Mouse (Mus musculus) heart, embryonic 16.5 days (tissue): ENCODE data around the gene Cyp2s1. TPM values are rescaled to one million over a fixed set of nuclear protein-coding genes. Genes with fewer than 3 reads are reported as not detected.

Source experiments
- ATAC-seq: fragments of 200-750 bp; cut with Nextera tagmentation; replicated peaks from 2 replicates; pipeline ENCODE4 v1.8.0; 2017; ENCODE audit warnings: moderate number of reproducible peaks; ENCODE audit not compliant: insufficient read depth, low FRiP score; ENCODE audit errors: extremely low read depth
- H3K27ac ChIP-seq: fragments of 300-500 bp; sonication (generic); 2 replicates; pipeline ENCODE4 v1.5.1; 2014; ENCODE audit warnings: mild to moderate bottlenecking, low read length, control low read depth, moderate library complexity
- H3K27me3 ChIP-seq: fragments of 300-500 bp; sonication (generic); 2 replicates; pipeline ENCODE4 v1.6.1; 2014; ENCODE audit warnings: low read length, mixed read lengths; ENCODE audit not compliant: control insufficient read depth, insufficient read depth
- H3K36me3 ChIP-seq: fragments of 300-500 bp; sonication (generic); 2 replicates; pipeline ENCODE4 v1.6.1; 2014; ENCODE audit not compliant: control insufficient read depth, insufficient read depth
- H3K4me1 ChIP-seq: fragments of 300-500 bp; sonication (generic); 2 replicates; pipeline ENCODE4 v1.6.1; 2014; ENCODE audit warnings: low read length, mixed read lengths; ENCODE audit not compliant: control insufficient read depth, insufficient read depth
- H3K4me2 ChIP-seq: fragments of 300-500 bp; sonication (generic); 2 replicates; pipeline ENCODE4 v1.6.1; 2014; ENCODE audit warnings: low read depth, mild to moderate bottlenecking, control low read depth, low read length
- H3K4me3 ChIP-seq: fragments of 300-500 bp; sonication (generic); 2 replicates; pipeline ENCODE4 v1.5.1; 2014; ENCODE audit warnings: mild to moderate bottlenecking, control low read depth, low read length
- H3K9ac ChIP-seq: fragments of 300-500 bp; sonication (generic); 2 replicates; pipeline ENCODE4 v1.6.1; 2014; ENCODE audit warnings: low read length, control low read depth
- H3K9me3 ChIP-seq: fragments of 300-500 bp; sonication (generic); replicated peaks from 2 replicates; pipeline ENCODE4 v1.6.1; 2016; ENCODE audit warnings: low read length; ENCODE audit not compliant: control insufficient read depth
- WGBS: fragments of 180-500 bp; shearing (Covaris S2); extraction: QIAGEN DNeasy Blood & Tissue Kit; methylation state at CpG from one replicate; pipeline ENCODE4 v1.1.7; 2014; 5-methylcytosine and 5-hydroxymethylcytosine counted together
- microRNA-seq: library from miRNA; unstranded; fragments of <30 nt; microRNA quantifications from one replicate; pipeline ENCODE4, GENCODE M21; 2017
- polyA plus RNA-seq: library from polyadenylated mRNA; unstranded; fragments of >200 nt; fragmentation: Nextera tagmentation; extraction: Ambion mirVana; gene quantifications from 2 replicates; pipeline ENCODE4 v1.2.1, GENCODE M21; 2015

Cyp2s1 gene
- polyA plus RNA-seq, 1 experiment from 2014 or later = 5.8 TPM

DNA sequence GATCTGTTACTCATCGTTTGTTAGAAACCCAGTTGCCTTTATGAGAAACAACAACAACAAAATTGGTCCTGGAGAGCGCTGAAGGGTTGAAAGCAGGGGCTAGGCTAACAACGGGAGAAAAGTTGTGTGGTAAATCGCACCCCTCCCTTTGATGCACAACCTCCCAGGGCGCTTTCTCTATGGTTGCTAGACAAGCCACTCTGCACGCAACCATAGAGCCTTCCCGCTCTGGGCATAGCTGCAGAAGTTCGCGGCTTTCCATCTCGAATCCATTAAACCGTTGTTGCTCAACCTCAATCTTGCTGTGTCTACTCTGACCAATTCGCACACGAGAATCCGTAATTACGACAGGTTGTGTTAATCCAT, 61.3 kb downstream of the Cyp2s1 start:
- WGBS = under 1% methylated on average over 15 of the region's 15 CpGs
- Histone ChIP-seq H3K36me3 (peaks cover 8% of the 10 kb centered on the region; the same call in 1 of the 2 replicates), H3K9me3 (no peaks in the 10 kb centered on the region), H3K4me2 (peak overlapping the region; percentile 97), H3K4me3 (peak overlapping the region; percentile 85), H3K4me1 (peaks cover 19% of the 10 kb centered on the region), H3K27me3 (no peaks in the 10 kb centered on the region), H3K27ac (peak overlapping the region; percentile 95), H3K9ac (peak overlapping the region; percentile 71)
- ATAC-seq = peak; percentile 46

DNA sequence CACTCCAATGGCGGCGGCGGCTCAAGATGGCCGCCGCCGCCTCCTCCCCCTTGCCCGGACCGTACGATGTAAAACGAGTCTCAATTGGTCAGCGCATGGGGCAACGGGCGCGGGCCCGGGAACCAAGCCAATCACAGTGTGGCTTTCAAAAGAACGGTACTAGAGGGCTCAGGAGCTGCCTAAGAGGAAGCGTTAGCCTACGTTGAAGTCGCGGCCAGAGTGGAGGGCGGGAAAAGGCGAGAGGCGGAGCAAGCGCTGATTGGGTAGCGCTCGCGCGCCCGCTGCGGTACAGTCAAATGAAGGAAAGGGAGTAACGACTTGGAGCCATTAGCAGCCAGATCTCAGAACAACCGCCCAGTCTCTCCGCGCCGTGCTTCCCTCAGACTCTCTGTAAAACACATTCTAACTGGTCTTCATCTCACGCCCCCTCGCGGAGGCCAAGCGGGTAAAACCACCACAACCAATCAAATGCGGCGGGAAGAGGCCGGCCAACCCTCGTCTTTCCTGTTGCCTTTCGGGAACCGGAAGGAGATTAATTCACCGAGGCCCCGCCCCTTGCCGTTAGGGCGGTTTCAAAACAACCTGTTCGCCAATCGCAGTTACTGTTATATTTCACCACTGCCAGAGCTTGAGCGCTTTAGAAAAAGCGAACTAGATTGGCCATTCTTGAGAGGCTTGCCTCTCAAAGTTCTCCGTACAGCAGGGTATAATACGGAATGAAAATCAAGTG, 61.8 kb downstream of the Cyp2s1 start, which contains the start of gene Hnrnpul1:
TSS of gene Hnrnpul1 (minus strand) at position 20 of the 730 bp plus-strand sequence.
- peaks cover 11% of the 10 kb centered on the region; the same call in 1 of the 2 replicates for H3K36me3 ChIP-seq
- peak within 1 kb of the TSS; percentile 98 for H3K27ac ChIP-seq
- ATAC-seq = peak; percentile 90
- peaks cover 19% of the 10 kb centered on the region for H3K4me1 ChIP-seq
- WGBS = under 1% methylated on average over 55 of the region's 55 CpGs
- peak within 1 kb of the TSS; percentile 85 for H3K4me3 ChIP-seq
- no peaks in the 10 kb centered on the region for H3K27me3 ChIP-seq
- H3K9ac ChIP-seq = peak within 1 kb of the TSS; percentile 100
- peak within 1 kb of the TSS; percentile 97 for H3K4me2 ChIP-seq
- H3K9me3 ChIP-seq = no peaks in the 10 kb centered on the region

DNA sequence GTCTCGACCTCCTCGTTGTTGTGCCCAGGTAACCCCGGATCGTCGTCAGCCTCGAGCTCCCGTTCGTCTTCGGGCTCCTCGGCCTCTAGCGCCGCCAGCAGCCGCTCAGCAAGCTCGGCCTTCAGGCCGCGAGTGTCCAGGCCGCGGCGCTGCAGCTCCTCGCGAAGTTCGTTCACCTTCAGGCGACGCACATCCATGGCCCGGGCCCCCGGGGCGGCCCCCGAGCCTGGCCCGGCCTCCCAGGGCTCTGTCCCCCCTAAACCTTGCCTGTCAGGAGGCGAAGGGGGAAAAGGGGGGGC, 62.3 kb downstream of the Cyp2s1 start:
- peaks cover 19% of the 10 kb centered on the region for H3K4me1 ChIP-seq
- peak overlapping the region; percentile 100 for H3K9ac ChIP-seq
- H3K27me3 ChIP-seq = no peaks in the 10 kb centered on the region
- H3K4me2 ChIP-seq = peak overlapping the region; percentile 96
- WGBS = 0% methylated on average over 30 of the region's 30 CpGs
- peaks cover 13% of the 10 kb centered on the region for H3K36me3 ChIP-seq
- peak overlapping the region; percentile 85 for H3K4me3 ChIP-seq
- ATAC-seq = no peak
- H3K27ac ChIP-seq = peak overlapping the region; percentile 98
- no peaks in the 10 kb centered on the region for H3K9me3 ChIP-seq

DNA sequence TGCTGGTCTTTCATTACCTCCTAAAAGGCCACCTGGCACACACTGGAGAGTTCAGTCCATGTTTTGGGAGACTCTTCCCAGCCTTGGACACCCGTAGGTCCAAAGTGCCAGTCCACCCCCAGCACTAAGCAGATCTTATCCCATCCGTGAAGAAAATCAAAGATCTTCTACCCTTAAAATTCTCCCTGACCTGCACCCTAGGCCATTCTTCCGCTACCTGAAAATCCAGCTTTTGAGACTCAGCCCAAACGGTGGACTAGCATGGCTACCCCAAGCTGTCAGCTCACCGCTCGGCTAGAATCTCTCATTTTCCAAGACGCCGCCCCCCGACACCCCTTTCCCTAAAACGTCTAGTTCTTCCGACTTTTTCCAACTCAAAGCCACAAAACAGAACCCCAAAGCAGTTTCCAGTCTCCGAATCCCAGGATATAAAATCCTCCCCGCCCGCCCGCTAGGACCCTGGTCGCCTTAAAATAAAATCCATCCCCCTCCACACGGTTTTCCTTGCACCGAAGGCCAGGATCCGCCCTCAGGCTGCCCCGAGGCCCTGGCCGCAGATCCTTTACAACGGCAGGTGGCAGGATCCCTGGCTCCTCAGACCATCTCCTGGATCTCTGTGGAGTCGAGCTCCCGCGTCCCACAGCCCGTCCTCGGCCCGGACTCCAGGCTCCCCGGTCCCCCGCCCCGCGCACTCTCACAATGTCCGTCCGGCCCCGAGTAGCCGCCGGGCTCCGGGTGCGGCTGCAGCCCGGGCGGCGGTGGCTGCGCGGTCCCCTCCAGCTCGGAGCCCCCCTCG, 62.9 kb downstream of the Cyp2s1 start:
- no peaks in the 10 kb centered on the region for H3K9me3 ChIP-seq
- H3K9ac ChIP-seq = peak overlapping the region; percentile 100
- peaks cover 19% of the 10 kb centered on the region for H3K4me1 ChIP-seq
- no peaks in the 10 kb centered on the region for H3K27me3 ChIP-seq
- H3K27ac ChIP-seq = peak overlapping the region; percentile 98
- peak; percentile 4 for ATAC-seq
- peaks cover 18% of the 10 kb centered on the region for H3K36me3 ChIP-seq
- peak overlapping the region; percentile 96 for H3K4me2 ChIP-seq
- WGBS = under 1% methylated on average over 46 of the region's 46 CpGs
- peak overlapping the region; percentile 85 for H3K4me3 ChIP-seq

DNA sequence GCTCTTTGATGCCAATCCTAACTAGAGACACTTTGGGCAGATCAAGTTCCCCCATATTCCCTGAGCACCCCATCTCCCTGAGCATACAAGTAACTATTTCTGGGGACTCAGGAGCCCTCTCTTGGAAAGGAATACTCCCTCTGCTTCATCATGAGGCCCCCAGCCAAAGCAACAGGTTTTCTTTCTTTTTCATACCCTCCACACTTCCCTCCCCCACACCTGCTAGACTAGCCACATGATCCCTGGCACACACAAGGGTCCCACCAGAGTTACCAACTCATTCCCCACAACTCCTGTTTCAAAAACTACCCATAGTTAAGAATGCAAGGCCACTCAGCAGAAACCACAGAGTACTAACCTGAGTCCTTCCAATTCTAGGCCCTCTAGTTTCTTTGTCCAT, 63.6 kb downstream of the Cyp2s1 start:
- Histone ChIP-seq H3K36me3 (peaks cover 26% of the 10 kb centered on the region), H3K9me3 (no peaks in the 10 kb centered on the region), H3K4me2 (peak overlapping the region; percentile 96), H3K9ac (peak overlapping the region; percentile 100), H3K27me3 (no peaks in the 10 kb centered on the region), H3K4me1 (peaks cover 19% of the 10 kb centered on the region), H3K27ac (peak overlapping the region; percentile 98; the same call in 1 of the 2 replicates), H3K4me3 (peak overlapping the region; percentile 85)
- no peak for ATAC-seq

Small RNA genes lying within 50 kb of the gene (microRNA-seq; reads per million reads assigned to microRNA genes)
- gene Gm24865 = not detected

Other genes starting within 250 kb of the Cyp2s1 start
- gene Erich4, start 201.0 kb downstream of the Cyp2s1 start, polyA plus RNA-seq = 0.21 TPM in 1 of 2 replicates, not detected in the other
- gene Dmac2, start 197.5 kb downstream of the Cyp2s1 start, polyA plus RNA-seq = 58.6 and 63.6 TPM in 2 replicates
- 9.0 and 9.1 TPM in 2 replicates for gene B3gnt8, start 190.3 kb downstream of the Cyp2s1 start, polyA plus RNA-seq
- 72.1 and 74.4 TPM in 2 replicates for gene Bckdha, start 157.9 kb downstream of the Cyp2s1 start, polyA plus RNA-seq
- 42.5 and 44.6 TPM in 2 replicates for gene Exosc5, start 157.7 kb downstream of the Cyp2s1 start, polyA plus RNA-seq
- 2.1 and 2.2 TPM in 2 replicates for gene Tmem91, start 141.7 kb downstream of the Cyp2s1 start, polyA plus RNA-seq
- 30.3 and 32.0 TPM in 2 replicates for gene B9d2, start 136.1 kb downstream of the Cyp2s1 start, polyA plus RNA-seq
- gene Tgfb1, start 129.9 kb downstream of the Cyp2s1 start, polyA plus RNA-seq = 3.6 and 3.8 TPM in 2 replicates
- 19.9 and 23.0 TPM in 2 replicates for gene Ccdc97, start 97.8 kb downstream of the Cyp2s1 start, polyA plus RNA-seq
- 32.3 and 34.4 TPM in 2 replicates for gene Hnrnpul1, start 62.2 kb downstream of the Cyp2s1 start, polyA plus RNA-seq
- 44.5 and 45.1 TPM in 2 replicates for gene Axl, start 28.2 kb downstream of the Cyp2s1 start, polyA plus RNA-seq
- gene Cyp2b10, start 80.7 kb upstream of the Cyp2s1 start, polyA plus RNA-seq = 0.12 TPM in 1 of 2 replicates, not detected in the other
- not detected in 2 replicates for gene Cyp2b13, start 244.6 kb upstream of the Cyp2s1 start, polyA plus RNA-seq